21 mouse cellular contexts compared by ENCODE assay signal in the genomic region with DNA sequence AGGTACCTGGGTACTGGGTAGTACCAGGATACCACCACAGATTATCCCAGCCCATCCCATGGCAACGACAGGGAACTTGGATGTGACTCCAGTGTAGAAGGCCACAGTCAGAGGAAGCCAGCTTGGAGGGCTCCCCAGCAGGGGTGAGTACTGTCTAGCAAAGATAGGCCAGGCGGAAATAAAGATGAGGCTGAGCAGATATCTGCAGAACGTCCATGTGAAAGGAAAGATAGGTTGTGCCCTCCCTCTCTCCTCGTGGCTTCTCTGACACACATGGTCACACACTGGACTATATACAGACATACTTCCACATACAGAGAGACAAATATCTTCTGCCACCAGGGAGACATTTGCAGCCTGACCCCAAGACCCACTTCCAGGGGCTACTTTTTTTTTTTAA.
DNase-seq lines count a peak whose midpoint lies in the region; ATAC-seq and TF ChIP-seq lines count a peak whose summit lies in the region.
"Had no signal": no experiment of that assay in that cellular context is flagged by ENCODE, and none has a peak within 500 bp of the region (broad histone marks: within the 10 kb centered on the region; RNA-seq: fewer than 3 reads in every experiment).

No protein-coding gene starts in this region.

- TF ChIP-seq RAD21 in MEL (IDR thresholded peaks at IDR 0.05; ENCODE audit: low read depth, low read length): no peak

- H3K36me3 ChIP-seq in G1E (replicated peaks) (peaks cover 86% of the 10 kb centered on the region), MEL (ENCODE audit: control insufficient read depth in 1 of 2, insufficient read depth in 2 of 2, low read length in 2 of 2) (peaks cover 0 to 9% of the 10 kb centered on the region in 2 experiments; a peak in 2 of 4 replicates)
- no peaks in the 10 kb centered on the region for H3K36me3 ChIP-seq in liver, embryonic 16.5 days (ENCODE audit: control insufficient read depth, insufficient read depth)

- no peak for TF ChIP-seq POLR2A in MEL (IDR thresholded peaks at IDR 0.05; ENCODE audit: control insufficient read depth in 1 of 2, insufficient read depth in 1 of 2, low read depth in 1 of 2, low read length in 2 of 2, poor library complexity in 1 of 2)

- no peak overlapping the region for H3K4me2 ChIP-seq in liver, embryonic 16.5 days (ENCODE audit: low read depth, low read length)
- H3K4me2 ChIP-seq: forebrain, embryonic 12.5 days had no signal

- H3K4me3 ChIP-seq in G1E (ENCODE audit: low read depth, low read length): no peak overlapping the region
- no peak overlapping the region for H3K4me3 ChIP-seq in MEL (ENCODE audit: control insufficient read depth in 1 of 2, insufficient read depth in 1 of 2, low read depth in 2 of 2, low read length in 2 of 2)
- no peak overlapping the region for H3K4me3 ChIP-seq in liver, embryonic 16.5 days (ENCODE audit: low read depth, low read length)
- H3K4me3 ChIP-seq: forebrain, embryonic 12.5 days; left cerebral cortex, adult 2 months had no signal

- TF ChIP-seq CTCF in G1E (IDR thresholded peaks at IDR 0.05; ENCODE audit: low read depth, low read length): no peak
- no peak for TF ChIP-seq CTCF in MEL (IDR thresholded peaks at IDR 0.05 in 2 of 3, conservative IDR thresholded peaks at IDR 0.05 in 1 of 3; ENCODE audit: control insufficient read depth in 1 of 3, insufficient read depth in 1 of 3, low read depth in 2 of 3, low read length in 3 of 3, poor library complexity in 1 of 3, severe bottlenecking in 1 of 3)

- WGBS in liver, embryonic 16.5 days (ENCODE audit: insufficient replicate concordance): 24% methylated on average over 4 of the region's 4 CpGs

- H3K4me1 ChIP-seq in G1E (ENCODE audit: insufficient read depth, low read depth, low read length): peaks cover 8% of the 10 kb centered on the region; the same call in 1 of the 2 replicates
- H3K4me1 ChIP-seq in MEL (ENCODE audit: control insufficient read depth in 1 of 2, insufficient read depth in 2 of 2, low read length in 2 of 2): peaks cover 6 to 16% of the 10 kb centered on the region in 2 experiments; a peak in 3 of 4 replicates
- H3K4me1 ChIP-seq in liver, embryonic 16.5 days (ENCODE audit: control insufficient read depth, low read depth, low read length): peaks cover 11% of the 10 kb centered on the region
- H3K4me1 ChIP-seq: forebrain, embryonic 12.5 days had no signal

- H3K9me3 ChIP-seq in G1E (replicated peaks): no peaks in the 10 kb centered on the region
- H3K9me3 ChIP-seq in MEL (replicated peaks; ENCODE audit: insufficient read depth, low read length): no peaks in the 10 kb centered on the region
- no peaks in the 10 kb centered on the region for H3K9me3 ChIP-seq in liver, embryonic 16.5 days (replicated peaks; ENCODE audit: control insufficient read depth, low read length)
- H3K9me3 ChIP-seq: forebrain, embryonic 12.5 days had no signal

- no peaks in the 10 kb centered on the region for H3K79me2 ChIP-seq in MEL (ENCODE audit: control insufficient read depth, insufficient read depth, low read length, poor library complexity)

- H3K27me3 ChIP-seq in G1E (ENCODE audit: insufficient read depth, low read length): no peaks in the 10 kb centered on the region
- no peaks in the 10 kb centered on the region for H3K27me3 ChIP-seq in MEL (ENCODE audit: control insufficient read depth in 1 of 2, insufficient read depth in 2 of 2, low read length in 2 of 2)
- no peaks in the 10 kb centered on the region for H3K27me3 ChIP-seq in liver, embryonic 16.5 days (ENCODE audit: control insufficient read depth, insufficient read depth, low read depth, low read length)
- H3K27me3 ChIP-seq: forebrain, embryonic 12.5 days had no signal

- no peak for DNase-seq in G1E (ENCODE audit: low spot score)
- peak; percentile 76 for DNase-seq in MEL (ENCODE audit: low read depth, low spot score)
- DNase-seq in liver: peak; percentile 39
- DNase-seq in lung, postnatal 14 days: no peak
- DNase-seq in cerebellum, adult 18-20 months: no peak
- no peak for DNase-seq in urinary bladder, adult 18-20 months (ENCODE audit: low spot score in 2 of 2)
- DNase-seq: adrenal gland, postnatal 14 days; cerebellum, postnatal 10 days; heart, postnatal 4 days; kidney, postnatal 36 days; layer of hippocampus, adult 9-11 months; left cerebral cortex, postnatal 4 days; lung, postnatal 10 days; right cerebral cortex, adult 18-20 months; right cerebral cortex, postnatal 4 days; thymus, adult 18-20 months; thymus, postnatal 36 days had no signal

- no peak overlapping the region for H3K9ac ChIP-seq in MEL (ENCODE audit: control insufficient read depth, low read depth, low read length, poor library complexity, severe bottlenecking)
- H3K9ac ChIP-seq in liver, embryonic 16.5 days (ENCODE audit: low read depth, low read length): no peak overlapping the region
- H3K9ac ChIP-seq: forebrain, embryonic 12.5 days had no signal

- H3K27ac ChIP-seq in MEL (ENCODE audit: control insufficient read depth, low read depth, low read length): 0 out of 2 replicates have a peak overlapping the region, but pooled peaks have one; percentile 24
- H3K27ac ChIP-seq in liver, embryonic 16.5 days (ENCODE audit: low read length): no peak overlapping the region
- H3K27ac ChIP-seq: forebrain, embryonic 12.5 days; left cerebral cortex, adult 2 months had no signal

- peak; percentile 91 to 93 for TF ChIP-seq EP300 in MEL (IDR thresholded peaks at IDR 0.05; ENCODE audit: low read depth in 1 of 2, low read length in 2 of 2)

- ATAC-seq in G1E (ENCODE audit: extremely low read depth, insufficient number of reproducible peaks, low FRiP score, poor library complexity, severe bottlenecking): peak; percentile 66
- ATAC-seq in liver, embryonic 16.5 days (ENCODE audit: low read depth): peak; percentile 81
- ATAC-seq: intestine, postnatal 0 days had no signal

TF ChIP-seq in MEL, 35 proteins besides CTCF, POLR2A, EP300 and RAD21:
- TF ChIP-seq SIN3A (IDR thresholded peaks at IDR 0.05; ENCODE audit: low read length) (no peak), TCF12 (IDR thresholded peaks at IDR 0.05; ENCODE audit: low read depth, low read length) (peak; percentile 87), TAL1 (IDR thresholded peaks at IDR 0.05; ENCODE audit: low read length) (peak; percentile 67), E2F4 (IDR thresholded peaks at IDR 0.05; ENCODE audit: borderline replicate concordance, low read depth, low read length) (no peak), ELF1 (IDR thresholded peaks at IDR 0.05; ENCODE audit: low read depth, low read length) (no peak), KAT2A (conservative IDR thresholded peaks at IDR 0.05; ENCODE audit: low read depth, low read length) (no peak), POLR2AphosphoS2 (IDR thresholded peaks at IDR 0.05; ENCODE audit: low read length) (no peak), ETS1 (IDR thresholded peaks at IDR 0.05; ENCODE audit: low read depth, low read length) (peak; percentile 62), ZC3H11A (IDR thresholded peaks at IDR 0.05; ENCODE audit: low read depth, low read length) (no peak), USF1 (IDR thresholded peaks at IDR 0.05; ENCODE audit: low read depth, low read length) (no peak), MAX (IDR thresholded peaks at IDR 0.05; ENCODE audit: low read length) (peak; percentile 89), RCOR1 (IDR thresholded peaks at IDR 0.05; ENCODE audit: low read depth, low read length) (peak; percentile 66; the same call in 1 of the 2 replicates), MEF2A (IDR thresholded peaks at IDR 0.05; ENCODE audit: extremely low read depth, insufficient replicate concordance, low read depth, low read length, poor library complexity, severe bottlenecking) (no peak), NRF1 (IDR thresholded peaks at IDR 0.05; ENCODE audit: insufficient read depth, low read depth, low read length, poor library complexity, severe bottlenecking) (no peak), UBTF (IDR thresholded peaks at IDR 0.05; ENCODE audit: borderline replicate concordance, insufficient read depth, low read depth, low read length) (no peak), GATA1 (IDR thresholded peaks at IDR 0.05; ENCODE audit: low read depth, low read length) (peak; percentile 94), POLR2AphosphoS5 (IDR thresholded peaks at IDR 0.05; ENCODE audit: borderline replicate concordance, low read depth, low read length) (no peak), TBP (IDR thresholded peaks at IDR 0.05; ENCODE audit: low read depth, low read length) (0 out of 2 replicates have a peak, but pooled peaks have one; percentile 12), ZNF384 (IDR thresholded peaks at IDR 0.05; ENCODE audit: low read depth, low read length) (no peak), MYC (IDR thresholded peaks at IDR 0.05; ENCODE audit: low read depth, low read length) (peak; percentile 93), MXI1 (IDR thresholded peaks at IDR 0.05; ENCODE audit: low read depth, low read length) (peak; percentile 69; the same call in 1 of the 2 replicates)

Comparison
In these comparisons a context has a peak if more than half of its experiments do, and no peak if none do; other contexts are left out.
1. DNase-seq: peak in MEL (single experiment) and liver (single experiment); none in G1E (single experiment), lung, postnatal 14 days (single experiment), cerebellum, adult 18-20 months (0 of 2) and urinary bladder, adult 18-20 months (0 of 2).